Mouse (Mus musculus) spleen, adult 2 months (tissue): ENCODE measurements at regions not wholly inside any gene's neighbourhood (a gene's known extent, or its start where the extent isn't known, plus 50 kb on each side); places are given as distances from the start of the nearest gene placed in this dataset.

ENCODE experiments used
- CTCF ChIP-seq: fragments of 200-500 bp; IDR thresholded peaks from 2 replicates; pipeline ENCODE4 v1.5.1; 2011; ENCODE audit warnings: mild to moderate bottlenecking, inconsistent platforms; ENCODE audit not compliant: insufficient read depth, insufficient read length, insufficient replicate concordance; ENCODE audit errors: extremely low read depth
- POLR2A ChIP-seq: fragments of 200-500 bp; IDR thresholded peaks from 2 replicates; pipeline ENCODE4 v1.6.1; 2011; ENCODE audit warnings: low read depth, low read length, inconsistent platforms

DNA sequence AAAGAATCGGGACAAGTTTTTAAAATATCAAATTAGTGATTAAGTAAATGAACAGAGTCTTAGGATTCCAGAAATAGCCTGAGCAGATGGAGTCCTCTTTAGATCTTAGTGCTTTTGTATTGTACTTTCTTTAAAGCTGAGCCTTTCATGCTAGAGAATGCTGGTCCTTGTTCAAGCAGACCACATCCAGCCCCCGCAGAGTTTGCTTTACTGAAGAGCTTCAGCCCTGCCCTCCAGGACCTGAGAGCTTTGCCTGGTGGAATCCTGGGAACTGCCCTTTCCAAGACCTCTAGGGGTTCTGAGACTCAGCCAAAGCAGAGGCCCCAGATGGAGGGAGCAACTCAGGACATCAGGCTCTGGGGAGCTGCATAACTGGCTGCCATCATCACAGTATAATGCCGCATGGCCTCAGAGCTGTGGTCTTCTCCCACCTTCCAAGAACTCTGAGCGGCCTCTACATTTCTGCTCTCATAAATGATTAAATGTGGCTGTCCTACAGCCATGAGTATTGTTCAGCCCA is 153.6 kb upstream of the Sh3bp4 start:
- TF ChIP-seq CTCF, result no peak
- no peak for TF ChIP-seq POLR2A
